Mouse (Mus musculus): Measurements from ENCODE around the gene Zfp169. TPM values are rescaled to one million over a fixed set of nuclear protein-coding genes. Genes with fewer than 3 reads are reported as not detected.

Gene Zfp169
- polyA plus RNA-seq, 2 experiments, result 5.6 to 8.6 TPM

DNA sequence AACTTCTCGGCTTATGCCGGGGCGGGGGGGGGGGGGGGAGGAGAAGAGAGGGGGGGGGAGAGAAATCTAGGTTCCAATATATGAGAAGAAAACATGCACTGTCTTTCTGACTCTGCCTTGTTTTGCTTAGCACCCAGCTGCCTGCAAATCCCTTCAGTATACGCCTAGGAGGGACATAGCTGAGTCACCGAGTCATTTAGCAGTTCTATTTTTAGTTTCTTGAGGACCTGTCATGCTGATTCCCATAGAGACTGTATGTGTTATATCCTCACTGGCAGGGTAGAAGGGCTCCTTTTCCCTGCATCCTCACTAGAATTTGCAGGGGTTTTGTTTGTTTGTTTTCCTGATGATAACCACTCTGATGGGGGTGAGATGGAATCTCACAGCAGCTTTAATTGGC is 20.1 kb downstream of the Zfp169 start:
- no peak overlapping the region for H3K9ac ChIP-seq (ENCODE audit: low read depth, low read length, severe bottlenecking)
- peaks cover 5% of the 10 kb centered on the region for H3K4me1 ChIP-seq (ENCODE audit: control insufficient read depth, insufficient read depth, low read length)
- DNase-seq (ENCODE audit: low spot score) (no peak), ATAC-seq (ENCODE audit: low FRiP score, low read depth) (no peak)
- no peak overlapping the region for H3K4me2 ChIP-seq (replicated peaks; ENCODE audit: low read depth, low read length, severe bottlenecking)
- no peak overlapping the region for H3K27ac ChIP-seq (replicated peaks; ENCODE audit: low read depth, low read length)
- WGBS, result 83% methylated on average over 2 of the region's 5 CpGs
- TF ChIP-seq POLR2A (IDR thresholded peaks at IDR 0.05; ENCODE audit: borderline replicate concordance, extremely low read depth, insufficient read depth, insufficient read length), result no peak
- H3K36me3 ChIP-seq (ENCODE audit: control insufficient read depth, insufficient read depth, low read length), result peaks cover 64% of the 10 kb centered on the region
- H3K4me3 ChIP-seq (replicated peaks; ENCODE audit: low read length), result no peak overlapping the region
- peaks cover 11% of the 10 kb centered on the region for H3K9me3 ChIP-seq (ENCODE audit: control insufficient read depth, low read length)
- no peaks in the 10 kb centered on the region for H3K27me3 ChIP-seq (ENCODE audit: control insufficient read depth, insufficient read depth, low read length)

DNA sequence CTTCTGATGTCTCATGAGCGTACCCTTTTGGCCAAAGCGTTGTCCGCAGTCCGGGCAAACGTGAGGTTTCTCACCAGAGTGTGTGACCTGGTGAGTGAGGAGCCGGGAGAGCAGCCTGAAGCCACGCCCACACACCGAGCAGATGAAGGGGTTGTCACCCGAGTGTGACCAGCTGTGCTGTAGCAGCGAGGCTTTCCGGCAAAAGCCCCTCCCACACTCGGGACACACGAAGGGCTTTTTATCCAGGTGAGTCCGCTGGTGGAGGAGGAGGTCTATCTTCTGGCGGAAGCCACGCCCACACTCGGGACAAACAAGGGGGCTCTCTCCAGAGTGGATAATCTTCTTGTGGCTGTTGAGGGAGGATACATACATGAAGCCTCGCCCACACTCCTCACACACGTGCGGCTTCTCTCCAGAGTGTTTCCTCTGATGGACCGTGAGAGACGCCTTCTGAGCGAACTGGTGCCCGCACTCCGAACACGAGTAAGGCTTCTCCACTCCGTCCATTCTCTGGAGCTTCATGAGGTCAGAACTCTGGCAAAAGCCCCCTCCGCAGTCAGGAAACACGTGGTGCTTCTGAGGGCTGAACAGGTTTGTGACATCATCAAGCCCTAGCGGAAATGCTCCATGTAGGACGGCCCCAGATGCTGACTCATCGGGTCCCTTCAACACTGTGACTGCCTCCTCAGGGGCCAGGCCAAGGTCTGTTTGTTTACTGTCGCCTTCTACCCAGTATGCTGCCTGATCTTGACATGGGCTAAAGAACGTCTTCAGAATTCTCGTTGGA is 22.7 kb downstream of the Zfp169 start:
- DNase-seq (ENCODE audit: low spot score), result no peak
- Histone ChIP-seq H3K36me3 (ENCODE audit: control insufficient read depth, insufficient read depth, low read length) (peaks cover 61% of the 10 kb centered on the region), H3K4me2 (replicated peaks; ENCODE audit: low read depth, low read length, severe bottlenecking) (no peak overlapping the region), H3K9me3 (ENCODE audit: control insufficient read depth, low read length) (peaks cover 11% of the 10 kb centered on the region), H3K4me3 (replicated peaks; ENCODE audit: low read length) (no peak overlapping the region), H3K27ac (replicated peaks; ENCODE audit: low read depth, low read length) (no peak overlapping the region), H3K9ac (ENCODE audit: low read depth, low read length, severe bottlenecking) (no peak overlapping the region), H3K4me1 (ENCODE audit: control insufficient read depth, insufficient read depth, low read length) (no peaks in the 10 kb centered on the region), H3K27me3 (ENCODE audit: control insufficient read depth, insufficient read depth, low read length) (no peaks in the 10 kb centered on the region)
- ATAC-seq (ENCODE audit: low FRiP score, low read depth), result no peak; the same call in 1 of the 2 replicates
- no peak for TF ChIP-seq POLR2A (IDR thresholded peaks at IDR 0.05; ENCODE audit: borderline replicate concordance, extremely low read depth, insufficient read depth, insufficient read length)
- 90% methylated on average over 35 of the region's 35 CpGs for WGBS

DNA sequence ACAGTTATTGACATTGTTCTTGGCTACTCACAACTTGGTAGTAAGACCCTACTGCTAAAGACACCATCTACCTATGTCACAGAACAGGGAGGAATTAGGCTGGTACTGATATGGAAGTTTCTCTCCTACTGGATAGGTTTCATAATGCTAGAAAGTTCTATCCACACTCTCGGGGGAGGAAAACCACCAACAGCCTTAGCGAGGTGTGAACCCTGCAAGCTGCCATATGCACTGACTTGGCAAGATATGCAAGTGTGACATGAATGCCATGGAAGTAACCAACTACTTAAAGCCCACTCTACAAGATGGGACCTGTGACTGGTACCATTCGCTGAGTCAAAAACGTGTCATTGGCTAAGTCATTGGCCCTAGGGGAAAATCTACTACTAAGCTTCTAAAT is 29.6 kb downstream of the Zfp169 start:
- no peaks in the 10 kb centered on the region for H3K9me3 ChIP-seq (ENCODE audit: control insufficient read depth, low read length)
- H3K9ac ChIP-seq (ENCODE audit: low read depth, low read length, severe bottlenecking), result no peak overlapping the region
- WGBS, result 91% methylated on average over 4 of the region's 4 CpGs
- no peaks in the 10 kb centered on the region for H3K27me3 ChIP-seq (ENCODE audit: control insufficient read depth, insufficient read depth, low read length)
- ATAC-seq (ENCODE audit: low FRiP score, low read depth), result no peak
- no peak for TF ChIP-seq POLR2A (IDR thresholded peaks at IDR 0.05; ENCODE audit: borderline replicate concordance, extremely low read depth, insufficient read depth, insufficient read length)
- H3K27ac ChIP-seq (replicated peaks; ENCODE audit: low read depth, low read length), result no peak overlapping the region
- H3K4me3 ChIP-seq (replicated peaks; ENCODE audit: low read length), result no peak overlapping the region
- no peak overlapping the region for H3K4me2 ChIP-seq (replicated peaks; ENCODE audit: low read depth, low read length, severe bottlenecking)
- DNase-seq (ENCODE audit: low spot score), result no peak
- peaks cover 15% of the 10 kb centered on the region; the same call in 1 of the 2 replicates for H3K36me3 ChIP-seq (ENCODE audit: control insufficient read depth, insufficient read depth, low read length)
- no peaks in the 10 kb centered on the region for H3K4me1 ChIP-seq (ENCODE audit: control insufficient read depth, insufficient read depth, low read length)

DNA sequence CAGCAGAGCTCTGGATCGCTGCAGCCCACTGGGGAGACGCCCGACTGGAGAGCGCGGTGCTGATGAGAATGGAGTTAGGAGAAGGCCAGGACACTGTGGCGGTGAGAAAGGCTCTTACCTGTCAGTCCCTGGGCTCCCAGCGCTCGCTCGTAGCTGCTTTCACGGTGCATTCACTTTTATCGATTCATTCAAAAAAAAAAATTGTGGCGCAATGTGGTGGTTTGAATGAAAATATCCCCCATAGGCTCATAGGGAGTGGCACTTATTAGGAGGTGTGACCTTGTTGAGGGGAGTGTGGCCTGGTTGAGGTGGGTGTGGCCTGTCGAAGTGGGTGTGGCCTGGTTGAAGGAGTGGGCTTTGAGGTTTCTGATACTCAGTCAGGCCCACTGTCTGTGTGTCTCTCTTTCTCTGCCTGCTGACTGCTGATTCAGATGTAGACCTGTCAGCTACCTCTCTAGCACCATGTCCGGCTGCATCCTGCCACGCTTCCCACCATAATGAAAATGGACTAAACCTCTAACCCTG is 44.5 kb downstream of the Zfp169 start:
- DNase-seq (ENCODE audit: low spot score) (no peak), ATAC-seq (ENCODE audit: low FRiP score, low read depth) (no peak)
- Histone ChIP-seq H3K27ac (replicated peaks; ENCODE audit: low read depth, low read length) (no peak overlapping the region), H3K4me1 (ENCODE audit: control insufficient read depth, insufficient read depth, low read length) (no peaks in the 10 kb centered on the region), H3K9me3 (ENCODE audit: control insufficient read depth, low read length) (no peaks in the 10 kb centered on the region), H3K27me3 (ENCODE audit: control insufficient read depth, insufficient read depth, low read length) (no peaks in the 10 kb centered on the region), H3K4me2 (replicated peaks; ENCODE audit: low read depth, low read length, severe bottlenecking) (no peak overlapping the region), H3K9ac (ENCODE audit: low read depth, low read length, severe bottlenecking) (no peak overlapping the region), H3K36me3 (ENCODE audit: control insufficient read depth, insufficient read depth, low read length) (no peaks in the 10 kb centered on the region), H3K4me3 (replicated peaks; ENCODE audit: low read length) (no peak overlapping the region)
- 72% methylated on average over 15 of the region's 15 CpGs for WGBS
- no peak for TF ChIP-seq POLR2A (IDR thresholded peaks at IDR 0.05; ENCODE audit: borderline replicate concordance, extremely low read depth, insufficient read depth, insufficient read length)

DNA sequence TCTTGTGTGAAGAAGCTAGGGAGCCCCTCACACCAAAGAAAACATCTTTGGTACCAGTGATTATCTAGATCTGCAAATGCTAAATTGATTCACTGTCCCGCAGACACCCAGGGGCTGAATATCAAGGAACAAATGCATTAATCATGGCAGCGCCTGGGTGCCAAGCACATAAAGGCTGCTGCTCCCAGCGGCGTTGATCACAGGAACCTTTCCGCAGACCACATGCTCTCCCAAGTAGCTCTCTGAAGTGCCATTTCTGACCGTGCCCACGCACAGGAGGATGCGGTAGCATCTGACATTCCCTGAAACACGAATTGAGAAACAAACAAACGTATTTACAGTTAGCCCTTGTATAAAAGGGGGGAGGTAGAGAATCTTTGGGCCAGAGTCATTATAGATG is 47.1 kb downstream of the Zfp169 start:
- TF ChIP-seq POLR2A (IDR thresholded peaks at IDR 0.05; ENCODE audit: borderline replicate concordance, extremely low read depth, insufficient read depth, insufficient read length), result no peak
- no peak for ATAC-seq (ENCODE audit: low FRiP score, low read depth)
- Histone ChIP-seq H3K4me2 (replicated peaks; ENCODE audit: low read depth, low read length, severe bottlenecking) (no peak overlapping the region), H3K4me1 (ENCODE audit: control insufficient read depth, insufficient read depth, low read length) (no peaks in the 10 kb centered on the region), H3K36me3 (ENCODE audit: control insufficient read depth, insufficient read depth, low read length) (no peaks in the 10 kb centered on the region), H3K27me3 (ENCODE audit: control insufficient read depth, insufficient read depth, low read length) (no peaks in the 10 kb centered on the region), H3K4me3 (replicated peaks; ENCODE audit: low read length) (no peak overlapping the region), H3K9me3 (ENCODE audit: control insufficient read depth, low read length) (no peaks in the 10 kb centered on the region), H3K9ac (ENCODE audit: low read depth, low read length, severe bottlenecking) (no peak overlapping the region), H3K27ac (replicated peaks; ENCODE audit: low read depth, low read length) (no peak overlapping the region)
- 53% methylated on average over 10 of the region's 10 CpGs for WGBS
- no peak for DNase-seq (ENCODE audit: low spot score)
